Mouse (Mus musculus): ENCODE results near the gene Ttll5. TPM values are rescaled to one million over a fixed set of nuclear protein-coding genes. Genes with fewer than 3 reads are reported as not detected.

The Ttll5 gene
- polyA plus RNA-seq, 1 experiment, result 31.2 TPM

DNA sequence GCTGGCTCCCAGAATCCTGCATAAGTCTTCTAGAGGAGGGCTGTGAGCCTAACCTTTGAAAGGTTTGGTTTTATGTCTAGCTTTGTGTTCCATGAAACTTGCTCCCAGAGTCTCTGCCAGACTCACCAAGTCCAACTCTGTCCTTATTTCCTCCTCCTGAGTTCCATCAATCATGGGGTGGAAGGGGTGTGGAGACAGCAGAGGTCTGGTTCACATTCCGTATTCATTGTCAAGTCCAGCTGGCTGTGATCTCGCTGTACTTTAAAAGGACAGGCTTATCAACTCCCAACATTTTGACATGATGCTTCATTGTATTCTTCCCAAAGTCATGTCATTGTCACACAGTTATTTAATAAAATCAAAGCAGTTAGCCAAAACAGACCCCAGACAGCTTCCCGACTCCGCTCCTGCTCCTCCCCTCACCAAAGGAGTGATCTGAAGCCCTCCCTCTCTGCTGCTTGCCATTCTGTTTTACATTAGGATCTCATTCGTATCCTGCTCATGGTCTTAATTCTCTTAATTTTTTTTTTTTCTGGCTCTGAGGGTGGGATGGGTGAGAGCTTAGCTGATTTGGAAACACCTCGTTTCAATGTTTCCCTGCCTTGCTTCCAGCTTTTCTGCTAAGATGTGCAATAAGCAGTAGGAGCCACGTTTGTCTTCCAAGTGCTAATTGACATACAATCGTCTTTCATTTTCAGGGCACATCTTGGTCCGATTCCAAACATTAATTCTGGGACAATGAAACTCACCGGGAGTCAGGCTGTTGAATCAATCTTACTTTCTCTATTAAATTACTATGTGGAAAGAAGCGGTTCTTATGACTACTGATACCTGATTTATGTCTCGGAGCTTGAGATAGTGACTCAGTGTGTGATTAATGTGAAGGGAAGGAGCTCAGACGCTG is 162.3 kb downstream of the Ttll5 start:
- H3K4me1 ChIP-seq (ENCODE audit: control insufficient read depth, insufficient read depth, low read length), result peaks cover 4% of the 10 kb centered on the region
- H3K4me3 ChIP-seq (ENCODE audit: insufficient read depth, low read length), result no peak overlapping the region
- no peak for TF ChIP-seq POLR2A (IDR thresholded peaks at IDR 0.05; ENCODE audit: extremely low read depth, insufficient read depth, low read length)
- no peak for TF ChIP-seq CTCF (IDR thresholded peaks at IDR 0.05; ENCODE audit: extremely low read depth, insufficient read depth, low read length)
- H3K27ac ChIP-seq (ENCODE audit: insufficient read depth, low read length), result no peak overlapping the region

- TF ChIP-seq POLR2A (IDR thresholded peaks at IDR 0.05; ENCODE audit: extremely low read depth, insufficient read depth, low read length) (no peak), CTCF (IDR thresholded peaks at IDR 0.05; ENCODE audit: extremely low read depth, insufficient read depth, low read length) (no peak)
- H3K4me3 ChIP-seq (ENCODE audit: insufficient read depth, low read length), result no peak overlapping the region
- no peak overlapping the region for H3K27ac ChIP-seq (ENCODE audit: insufficient read depth, low read length)
- peaks cover 4% of the 10 kb centered on the region for H3K4me1 ChIP-seq (ENCODE audit: control insufficient read depth, insufficient read depth, low read length)
Measured at GRCm38 (mm10) chr12:85987444-85987889, 163.0 kb downstream of the Ttll5 start.

- no peak overlapping the region for H3K27ac ChIP-seq (ENCODE audit: insufficient read depth, low read length)
Measured at GRCm38 (mm10) chr12:85988121-85988520, 163.7 kb downstream of the Ttll5 start.

DNA sequence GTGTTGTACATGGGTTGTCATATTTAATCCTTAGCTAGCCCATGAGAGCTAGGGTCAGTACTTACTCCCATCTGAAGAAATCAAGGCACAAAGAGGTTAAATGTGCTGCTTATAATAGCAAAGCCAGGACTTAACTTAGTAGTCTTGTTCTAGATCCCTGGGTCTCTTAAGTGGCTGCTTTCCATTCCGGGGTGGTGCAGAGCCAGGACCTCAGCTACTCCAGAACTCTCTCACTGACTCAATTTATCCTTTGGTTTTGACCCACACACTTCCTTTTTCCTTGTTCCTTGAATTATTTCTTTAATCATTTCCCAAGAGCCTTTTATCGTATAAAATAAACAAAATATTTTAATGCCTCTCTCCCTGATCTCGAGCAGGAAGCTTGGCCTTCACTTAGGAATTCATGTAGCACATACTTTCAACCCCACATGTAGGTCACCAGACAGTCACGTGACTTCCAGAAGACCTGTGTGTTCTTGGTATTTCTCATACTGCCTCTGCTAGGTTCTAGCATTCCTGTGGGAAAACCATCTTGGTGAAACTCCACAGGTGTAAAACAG is 164.4 kb downstream of the Ttll5 start:
- no peak for TF ChIP-seq CTCF (IDR thresholded peaks at IDR 0.05; ENCODE audit: extremely low read depth, insufficient read depth, low read length)
- TF ChIP-seq POLR2A (IDR thresholded peaks at IDR 0.05; ENCODE audit: extremely low read depth, insufficient read depth, low read length), result no peak
- Histone ChIP-seq H3K4me1 (ENCODE audit: control insufficient read depth, insufficient read depth, low read length) (peaks cover 4% of the 10 kb centered on the region), H3K27ac (ENCODE audit: insufficient read depth, low read length) (no peak overlapping the region), H3K4me3 (ENCODE audit: insufficient read depth, low read length) (no peak overlapping the region)

More at GRCm38 (mm10) chr12:85988121-85988520, 163.7 kb downstream of the Ttll5 start:
- TF ChIP-seq POLR2A (IDR thresholded peaks at IDR 0.05; ENCODE audit: extremely low read depth, insufficient read depth, low read length), result no peak
- TF ChIP-seq CTCF (IDR thresholded peaks at IDR 0.05; ENCODE audit: extremely low read depth, insufficient read depth, low read length), result no peak
- Histone ChIP-seq H3K4me1 (ENCODE audit: control insufficient read depth, insufficient read depth, low read length) (peaks cover 4% of the 10 kb centered on the region), H3K4me3 (ENCODE audit: insufficient read depth, low read length) (no peak overlapping the region)

GRCm38 (mm10) chr12:85992013-85992837 is 167.8 kb downstream of the Ttll5 start:
- Histone ChIP-seq H3K4me1 (ENCODE audit: control insufficient read depth, insufficient read depth, low read length) (no peaks in the 10 kb centered on the region; the same call in 1 of the 2 replicates), H3K4me3 (ENCODE audit: insufficient read depth, low read length) (no peak overlapping the region), H3K27ac (ENCODE audit: insufficient read depth, low read length) (no peak overlapping the region)
- TF ChIP-seq POLR2A (IDR thresholded peaks at IDR 0.05; ENCODE audit: extremely low read depth, insufficient read depth, low read length), result no peak
- no peak for TF ChIP-seq CTCF (IDR thresholded peaks at IDR 0.05; ENCODE audit: extremely low read depth, insufficient read depth, low read length)

DNA sequence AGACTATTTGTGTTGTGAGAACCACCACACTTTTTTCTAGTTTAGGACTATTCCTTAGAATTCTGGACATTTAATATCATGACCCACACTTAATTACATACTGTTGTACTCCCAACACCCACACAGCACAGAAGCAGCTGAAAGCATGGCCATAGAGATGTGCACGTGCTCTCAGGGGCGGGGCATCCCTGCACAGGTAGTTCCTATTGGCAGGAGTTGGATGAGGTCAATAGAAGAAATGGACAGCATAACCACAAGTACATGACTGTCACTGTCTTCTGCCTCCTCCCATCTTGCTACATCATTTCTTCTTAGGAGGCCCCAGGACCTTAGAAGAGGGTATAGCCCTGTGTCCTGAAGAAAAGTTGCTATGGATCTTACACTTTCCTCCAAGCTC is 168.4 kb downstream of the Ttll5 start:
- no peak for TF ChIP-seq CTCF (IDR thresholded peaks at IDR 0.05; ENCODE audit: extremely low read depth, insufficient read depth, low read length)
- Histone ChIP-seq H3K4me1 (ENCODE audit: control insufficient read depth, insufficient read depth, low read length) (no peaks in the 10 kb centered on the region), H3K27ac (ENCODE audit: insufficient read depth, low read length) (no peak overlapping the region), H3K4me3 (ENCODE audit: insufficient read depth, low read length) (no peak overlapping the region)

GRCm38 (mm10) chr12:85993790-85994360 is 169.4 kb downstream of the Ttll5 start:
- Histone ChIP-seq H3K27ac (ENCODE audit: insufficient read depth, low read length) (no peak overlapping the region), H3K4me3 (ENCODE audit: insufficient read depth, low read length) (no peak overlapping the region), H3K4me1 (ENCODE audit: control insufficient read depth, insufficient read depth, low read length) (no peaks in the 10 kb centered on the region)
- no peak for TF ChIP-seq CTCF (IDR thresholded peaks at IDR 0.05; ENCODE audit: extremely low read depth, insufficient read depth, low read length)
- TF ChIP-seq POLR2A (IDR thresholded peaks at IDR 0.05; ENCODE audit: extremely low read depth, insufficient read depth, low read length), result no peak

DNA sequence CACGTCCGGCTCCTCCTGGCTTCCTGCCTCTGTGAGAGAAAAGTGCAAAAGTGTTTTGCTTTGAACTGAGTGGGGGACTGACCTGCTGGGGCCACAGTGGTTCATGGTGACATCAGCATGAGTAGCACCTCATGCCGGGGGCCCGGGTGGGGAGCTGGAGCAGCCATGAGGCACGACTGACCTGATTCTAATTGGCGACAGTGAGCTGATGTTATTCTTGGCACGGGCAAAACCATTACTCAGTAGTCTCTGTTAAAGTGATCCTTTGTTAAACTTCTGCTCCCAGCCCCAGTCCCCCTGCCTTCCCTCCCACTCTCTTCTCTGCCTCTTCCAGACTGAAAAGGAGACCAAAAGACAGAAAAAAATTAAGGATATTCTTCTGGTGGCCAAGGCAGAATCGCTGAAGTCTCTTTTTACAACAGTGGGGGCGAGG is 176.2 kb downstream of the Ttll5 start:
- Histone ChIP-seq H3K4me3 (ENCODE audit: insufficient read depth, low read length) (no peak overlapping the region), H3K4me1 (ENCODE audit: control insufficient read depth, insufficient read depth, low read length) (peaks cover 7% of the 10 kb centered on the region), H3K27ac (ENCODE audit: insufficient read depth, low read length) (peak overlapping the region; percentile 33)
- no peak for TF ChIP-seq CTCF (IDR thresholded peaks at IDR 0.05; ENCODE audit: extremely low read depth, insufficient read depth, low read length)
- TF ChIP-seq POLR2A (IDR thresholded peaks at IDR 0.05; ENCODE audit: extremely low read depth, insufficient read depth, low read length), result no peak

DNA sequence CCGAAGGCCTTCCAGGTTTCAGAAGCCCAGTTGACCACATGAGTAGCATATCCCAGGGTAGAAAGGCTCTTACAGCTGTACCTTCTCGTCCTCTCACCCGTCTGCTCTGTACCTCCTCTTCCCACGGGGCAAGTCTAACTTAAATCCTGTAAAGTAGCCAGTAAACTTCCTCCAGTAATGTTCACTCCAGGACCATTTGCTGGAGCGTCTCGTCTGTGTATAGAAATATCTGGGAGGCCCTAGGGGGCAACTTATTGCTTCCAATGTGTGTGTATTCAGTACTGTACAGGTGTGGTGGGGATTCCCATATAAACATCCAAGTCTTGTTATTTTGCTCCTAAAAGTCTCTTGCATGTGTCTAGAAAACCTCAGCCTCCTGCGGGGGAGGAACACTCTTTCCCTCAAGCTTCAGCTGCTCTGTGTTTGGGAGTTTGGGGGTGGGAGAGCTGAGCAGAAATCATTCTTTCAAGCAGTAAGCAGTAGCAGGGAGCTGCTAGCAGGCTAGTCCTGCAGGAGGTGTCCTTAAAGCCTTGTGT is 176.7 kb downstream of the Ttll5 start:
- H3K4me1 ChIP-seq (ENCODE audit: control insufficient read depth, insufficient read depth, low read length), result peaks cover 7% of the 10 kb centered on the region
- H3K27ac ChIP-seq (ENCODE audit: insufficient read depth, low read length), result peak overlapping the region; percentile 33
- TF ChIP-seq CTCF (IDR thresholded peaks at IDR 0.05; ENCODE audit: extremely low read depth, insufficient read depth, low read length), result no peak
- TF ChIP-seq POLR2A (IDR thresholded peaks at IDR 0.05; ENCODE audit: extremely low read depth, insufficient read depth, low read length), result no peak
- H3K4me3 ChIP-seq (ENCODE audit: insufficient read depth, low read length), result no peak overlapping the region
